ENCODE assay signal across 8 mouse cellular contexts in the genomic region with DNA sequence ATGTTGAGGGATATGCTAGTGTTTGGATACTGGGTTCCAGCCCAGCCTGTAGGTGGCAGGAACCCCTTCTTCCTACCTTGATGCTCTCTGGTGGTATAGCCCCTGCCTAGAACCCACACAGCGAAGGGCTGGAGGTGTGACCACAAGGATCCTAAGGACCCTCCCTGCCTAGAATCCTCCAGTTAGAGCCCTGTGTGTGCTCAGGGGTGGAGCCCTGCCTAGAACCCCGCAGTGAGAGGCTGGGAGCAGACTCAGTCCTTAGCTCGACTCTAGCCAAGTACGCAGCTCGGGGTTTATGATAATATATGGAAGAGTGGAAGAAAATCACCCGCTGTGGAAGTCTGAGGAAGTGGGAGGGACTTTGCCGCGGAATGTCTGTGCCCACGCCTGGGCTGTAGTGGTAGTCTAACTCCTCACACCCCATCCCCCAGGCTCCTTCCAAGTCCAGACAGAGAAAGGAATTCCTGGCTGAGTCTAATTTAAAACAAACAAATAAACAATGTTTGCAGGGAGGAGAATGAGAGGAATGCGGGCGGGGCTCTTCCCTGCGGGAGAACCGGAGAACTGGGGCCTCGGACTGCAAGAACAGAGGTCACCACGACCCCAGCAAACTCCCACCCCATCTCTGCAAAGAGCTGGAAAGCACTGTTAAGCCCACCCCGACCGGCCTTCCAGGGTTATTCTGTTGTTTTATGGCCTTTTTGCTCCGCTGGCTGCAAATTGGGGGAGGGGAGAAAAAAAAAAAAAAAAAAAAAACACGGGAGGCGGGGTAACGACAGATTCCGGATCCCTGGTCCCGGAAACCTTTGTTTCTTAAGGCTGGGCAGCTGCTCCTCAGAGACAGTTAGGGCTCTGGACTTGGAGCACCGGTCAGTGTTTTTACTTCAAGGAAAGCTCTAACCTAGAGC. TPM values are rescaled to one million over a fixed set of nuclear protein-coding genes. Genes with fewer than 3 reads are reported as not detected.
A peak's percentile ranks its signal among the peaks of the same experiment; 100 is the strongest.
DNase-seq lines count a peak whose midpoint lies in the region; ATAC-seq and TF ChIP-seq lines count a peak whose summit lies in the region.

No protein-coding gene starts in this region.

- TF ChIP-seq POLR2A in testis, adult 2 months (IDR thresholded peaks at IDR 0.05; ENCODE audit: control insufficient read depth, low read depth, low read length), result 0 out of 2 replicates have a peak, but pooled peaks have one; percentile 38

- under 1% methylated on average over 24 of the region's 24 CpGs for WGBS in limb, embryonic 13.5 days
- 1% methylated on average over 24 of the region's 24 CpGs for WGBS in midbrain, embryonic 13.5 days

- H3K9ac ChIP-seq in limb, embryonic 13.5 days, result peak overlapping the region; percentile 68
- H3K9ac ChIP-seq in midbrain, embryonic 13.5 days (replicated peaks), result peak overlapping the region; percentile 50

- H3K27ac ChIP-seq in limb, embryonic 13.5 days, result peak overlapping the region; percentile 97
- H3K27ac ChIP-seq in midbrain, embryonic 13.5 days, result peak overlapping the region; percentile 52
- peak overlapping the region; percentile 76 for H3K27ac ChIP-seq in testis, adult 2 months (ENCODE audit: control insufficient read depth, insufficient read depth, low read depth, low read length)

- peaks cover 32% of the 10 kb centered on the region for H3K4me1 ChIP-seq in limb, embryonic 13.5 days
- peaks cover 26% of the 10 kb centered on the region for H3K4me1 ChIP-seq in midbrain, embryonic 13.5 days (replicated peaks)
- H3K4me1 ChIP-seq in testis, adult 2 months (ENCODE audit: control insufficient read depth, insufficient read depth, low read length), result peaks cover 5% of the 10 kb centered on the region

- peak overlapping the region; percentile 44 for H3K4me3 ChIP-seq in limb, embryonic 13.5 days
- peak overlapping the region; percentile 25 for H3K4me3 ChIP-seq in midbrain, embryonic 13.5 days (replicated peaks)
- H3K4me3 ChIP-seq in testis, adult 2 months (ENCODE audit: control insufficient read depth, low read depth, low read length), result peak overlapping the region; percentile 60

- H3K36me3 ChIP-seq in limb, embryonic 13.5 days, result no peaks in the 10 kb centered on the region
- no peaks in the 10 kb centered on the region for H3K36me3 ChIP-seq in midbrain, embryonic 13.5 days
- no peaks in the 10 kb centered on the region for H3K36me3 ChIP-seq in testis, adult 2 months (ENCODE audit: control insufficient read depth, insufficient read depth, low read length)

- peak; percentile 93 for ATAC-seq in limb, embryonic 13.5 days (ENCODE audit: low FRiP score, low read depth)
- peak; percentile 83 for ATAC-seq in midbrain, embryonic 13.5 days

- TF ChIP-seq CTCF in testis, adult 2 months (IDR thresholded peaks at IDR 0.05; ENCODE audit: control insufficient read depth, insufficient read depth, insufficient replicate concordance, low read depth, low read length), result no peak

- H3K9me3 ChIP-seq in limb, embryonic 13.5 days, result no peaks in the 10 kb centered on the region
- H3K9me3 ChIP-seq in midbrain, embryonic 13.5 days, result no peaks in the 10 kb centered on the region

- H3K27me3 ChIP-seq in limb, embryonic 13.5 days, result no peaks in the 10 kb centered on the region
- no peaks in the 10 kb centered on the region for H3K27me3 ChIP-seq in midbrain, embryonic 13.5 days
- H3K27me3 ChIP-seq in testis, adult 2 months (ENCODE audit: control insufficient read depth, insufficient read depth, low read length), result no peaks in the 10 kb centered on the region

- peak; percentile 37 for DNase-seq in gastrocnemius, adult 18-20 months (ENCODE audit: low spot score)
- DNase-seq in gastrocnemius, adult 8-10 months (ENCODE audit: low spot score in 2 of 2), result no peak
- DNase-seq in embryo, embryonic 9.5 days (ENCODE audit: extremely low spot score), result peak; percentile 81
- peak; percentile 98 for DNase-seq in heart, adult 11 months
- peak; percentile 86 for DNase-seq in kidney, adult 11 months

- H3K4me2 ChIP-seq in limb, embryonic 13.5 days (replicated peaks), result peak overlapping the region; percentile 72
- peak overlapping the region; percentile 50 for H3K4me2 ChIP-seq in midbrain, embryonic 13.5 days (replicated peaks)

RNA-seq across cellular contexts. Expression of a gene that starts 13.3 kb away (rescaled TPM):
- 10 to 100 TPM; 12.7 to 22.7 TPM for total RNA-seq in gastrocnemius, adult 18-20 months (2021)
- total RNA-seq in gastrocnemius, adult 8-10 months (2022), result 10 to 100 TPM; 11.8 to 19.3 (median 14.8) TPM
- 347 and 366 TPM in 2 replicates for polyA plus RNA-seq in limb, embryonic 13.5 days (2015; fragmentation: Nextera tagmentation; extraction: Ambion mirVana)
- polyA plus RNA-seq in midbrain, embryonic 13.5 days (2015; fragmentation: Nextera tagmentation; extraction: Ambion mirVana), result 106 and 116 TPM in 2 replicates
- 125 and 126 TPM in 2 replicates for polyA plus RNA-seq in testis, adult 2 months (2012; rRNA removed)

RNA-seq across cellular contexts. Expression of a gene that starts 20.1 kb away (rescaled TPM):
- total RNA-seq in gastrocnemius, adult 18-20 months (2021), result under 1 TPM in 1 of 2 experiments, not detected in 1; 0.40 TPM
- not detected for total RNA-seq in gastrocnemius, adult 8-10 months (2022)
- 0.90 and 1.4 TPM in 2 replicates for polyA plus RNA-seq in limb, embryonic 13.5 days (2015; fragmentation: Nextera tagmentation; extraction: Ambion mirVana)
- polyA plus RNA-seq in midbrain, embryonic 13.5 days (2015; fragmentation: Nextera tagmentation; extraction: Ambion mirVana), result 0.36 and 0.85 TPM in 2 replicates
- polyA plus RNA-seq in testis, adult 2 months (2012; rRNA removed), result 0.27 and 0.36 TPM in 2 replicates

RNA-seq across cellular contexts. Expression of a gene that starts 33.4 kb away (rescaled TPM):
- not detected for total RNA-seq in gastrocnemius, adult 18-20 months (2021)
- total RNA-seq in gastrocnemius, adult 8-10 months (2022), result not detected
- polyA plus RNA-seq in limb, embryonic 13.5 days (2015; fragmentation: Nextera tagmentation; extraction: Ambion mirVana), result 11.1 and 11.3 TPM in 2 replicates
- polyA plus RNA-seq in midbrain, embryonic 13.5 days (2015; fragmentation: Nextera tagmentation; extraction: Ambion mirVana), result 14.9 and 16.9 TPM in 2 replicates
- 0.72 and 0.90 TPM in 2 replicates for polyA plus RNA-seq in testis, adult 2 months (2012; rRNA removed)

RNA-seq across cellular contexts. Expression of a gene that starts 33.5 kb away (rescaled TPM):
- total RNA-seq in gastrocnemius, adult 18-20 months (2021), result under 1 TPM; 0.11 to 0.17 TPM
- total RNA-seq in gastrocnemius, adult 8-10 months (2022), result under 1 TPM in 1 of 4 experiments, not detected in 3; 0.40 TPM
- polyA plus RNA-seq in limb, embryonic 13.5 days (2015; fragmentation: Nextera tagmentation; extraction: Ambion mirVana), result 138 and 142 TPM in 2 replicates
- polyA plus RNA-seq in midbrain, embryonic 13.5 days (2015; fragmentation: Nextera tagmentation; extraction: Ambion mirVana), result 426 and 432 TPM in 2 replicates
- 1.6 and 2.7 TPM in 2 replicates for polyA plus RNA-seq in testis, adult 2 months (2012; rRNA removed)

RNA-seq across cellular contexts. Expression of a gene that starts 45.1 kb away (rescaled TPM):
- not detected for total RNA-seq in gastrocnemius, adult 18-20 months (2021)
- not detected for total RNA-seq in gastrocnemius, adult 8-10 months (2022)
- polyA plus RNA-seq in limb, embryonic 13.5 days (2015; fragmentation: Nextera tagmentation; extraction: Ambion mirVana), result 0.29 and 0.86 TPM in 2 replicates
- not detected in 2 replicates for polyA plus RNA-seq in midbrain, embryonic 13.5 days (2015; fragmentation: Nextera tagmentation; extraction: Ambion mirVana)
- 0.11 and 0.22 TPM in 2 replicates for polyA plus RNA-seq in testis, adult 2 months (2012; rRNA removed)

Comparison
In these comparisons a context has a peak if more than half of its experiments do, and no peak if none do; other contexts are left out.
1. DNase-seq: peak in gastrocnemius, adult 18-20 months (single experiment), embryo, embryonic 9.5 days (single experiment), heart, adult 11 months (single experiment) and kidney, adult 11 months (single experiment); none in gastrocnemius, adult 8-10 months (0 of 2).
2. Peak in every context shown above with its lines, with median percentiles within 50 percentile points of each other: H3K27ac ChIP-seq and H3K4me3 ChIP-seq.